Mouse (Mus musculus) heart, embryonic 10.5 days (tissue): ENCODE data around the gene Rhbdf1. TPM values are rescaled to one million over a fixed set of nuclear protein-coding genes. Genes with fewer than 3 reads are reported as not detected.

Experiments used
- DNase-seq: peaks from one replicate; pipeline ENCODE4 v3.0.0-alpha.2; 2017; ENCODE audit warnings: low spot score
- H3K27ac ChIP-seq: fragments of 300-500 bp; sonication (generic); 2 replicates; pipeline ENCODE4 v1.5.1; 2016; ENCODE audit warnings: mild to moderate bottlenecking
- H3K27me3 ChIP-seq: fragments of 300-500 bp; sonication (generic); 2 replicates; pipeline ENCODE4 v1.6.1; 2016; ENCODE audit warnings: mild to moderate bottlenecking; ENCODE audit not compliant: poor library complexity, insufficient read depth, severe bottlenecking
- H3K36me3 ChIP-seq: fragments of 300-500 bp; sonication (generic); 2 replicates; pipeline ENCODE4 v1.6.1; 2016; ENCODE audit warnings: mild to moderate bottlenecking, moderate library complexity
- H3K4me1 ChIP-seq: fragments of 300-500 bp; sonication (generic); 2 replicates; pipeline ENCODE4 v1.6.1; 2016; ENCODE audit warnings: mild to moderate bottlenecking
- H3K4me3 ChIP-seq: fragments of 300-500 bp; sonication (generic); 2 replicates; pipeline ENCODE4 v1.5.1; 2016; ENCODE audit warnings: mild to moderate bottlenecking, moderate library complexity
- H3K9me3 ChIP-seq: fragments of 300-500 bp; sonication (generic); 2 replicates; pipeline ENCODE4 v1.6.1; 2016; ENCODE audit warnings: mild to moderate bottlenecking, moderate library complexity
- WGBS: fragments of 180-500 bp; shearing (Covaris S2); methylation state at CpG from one replicate; pipeline ENCODE4 v1.1.7; 2016; 5-methylcytosine and 5-hydroxymethylcytosine counted together
- polyA plus RNA-seq: library from polyadenylated mRNA; unstranded; fragments of >200 nt; fragmentation: Nextera tagmentation; extraction: Ambion mirVana; gene quantifications from 2 replicates; pipeline ENCODE4 v1.2.1, GENCODE M21; 2016

Rhbdf1 gene
- 40.8 and 42.4 TPM in 2 replicates for polyA plus RNA-seq

- under 1% methylated on average over 72 of the region's 72 CpGs for WGBS
- Histone ChIP-seq H3K27me3 (0 out of 2 replicates have a peak, but pooled peaks cover 9% of the 10 kb centered on the region), H3K4me1 (peaks cover 77% of the 10 kb centered on the region)
Observed at GRCm38 (mm10) chr11:32221951-32222409, at the start of gene Rhbdf1. Gene Rhbdf1 (minus strand): TSS chr11:32222300.

GRCm38 (mm10) chr11:32271178-32271577 is 49.1 kb upstream of the Rhbdf1 start:
- no peak overlapping the region for H3K4me3 ChIP-seq
- no peaks in the 10 kb centered on the region for H3K9me3 ChIP-seq
- peaks cover 8% of the 10 kb centered on the region for H3K4me1 ChIP-seq
- WGBS, result 45% methylated on average over 4 of the region's 4 CpGs
- H3K27me3 ChIP-seq, result peaks cover 10% of the 10 kb centered on the region
- H3K36me3 ChIP-seq, result no peaks in the 10 kb centered on the region
- peak overlapping the region; percentile 16; the same call in 1 of the 2 replicates for H3K27ac ChIP-seq
- DNase-seq, result no peak

More at GRCm38 (mm10) chr11:32221951-32222409, at the start of gene Rhbdf1:
- DNase-seq, result no peak
- no peaks in the 10 kb centered on the region for H3K9me3 ChIP-seq
- H3K4me3 ChIP-seq, result peak within 1 kb of the TSS; percentile 87
- no peaks in the 10 kb centered on the region; the same call in 1 of the 2 replicates for H3K36me3 ChIP-seq
- peak within 1 kb of the TSS; percentile 97 for H3K27ac ChIP-seq

DNA sequence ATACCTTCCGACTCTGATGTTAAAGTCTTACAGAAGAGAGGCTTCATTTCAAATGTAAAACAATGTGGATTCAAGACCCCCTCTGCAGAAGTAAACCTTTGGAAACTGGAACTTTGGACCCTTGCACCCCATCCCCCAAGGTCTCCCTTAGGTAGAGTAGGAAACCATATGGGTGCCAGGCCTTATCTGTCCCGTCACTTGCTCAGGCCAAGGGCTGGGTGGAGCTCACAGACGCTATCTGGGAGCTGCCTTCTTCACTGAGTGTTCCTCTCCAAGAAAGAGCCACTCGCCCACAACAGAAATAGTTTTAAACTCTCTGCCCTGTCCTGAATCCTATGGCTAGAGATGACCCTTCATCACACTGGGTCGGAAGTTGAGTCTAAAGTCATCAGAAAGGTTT is 46.9 kb upstream of the Rhbdf1 start:
- no peaks in the 10 kb centered on the region; the same call in none of the 2 replicates for H3K27me3 ChIP-seq
- peak; percentile 88 for DNase-seq
- H3K4me3 ChIP-seq, result no peak overlapping the region
- H3K4me1 ChIP-seq, result peaks cover 13% of the 10 kb centered on the region
- peak overlapping the region; percentile 99; the same call in 1 of the 2 replicates for H3K27ac ChIP-seq
- no peaks in the 10 kb centered on the region for H3K36me3 ChIP-seq
- no peaks in the 10 kb centered on the region for H3K9me3 ChIP-seq
- WGBS, result 56% methylated on average over 5 of the region's 5 CpGs

DNA sequence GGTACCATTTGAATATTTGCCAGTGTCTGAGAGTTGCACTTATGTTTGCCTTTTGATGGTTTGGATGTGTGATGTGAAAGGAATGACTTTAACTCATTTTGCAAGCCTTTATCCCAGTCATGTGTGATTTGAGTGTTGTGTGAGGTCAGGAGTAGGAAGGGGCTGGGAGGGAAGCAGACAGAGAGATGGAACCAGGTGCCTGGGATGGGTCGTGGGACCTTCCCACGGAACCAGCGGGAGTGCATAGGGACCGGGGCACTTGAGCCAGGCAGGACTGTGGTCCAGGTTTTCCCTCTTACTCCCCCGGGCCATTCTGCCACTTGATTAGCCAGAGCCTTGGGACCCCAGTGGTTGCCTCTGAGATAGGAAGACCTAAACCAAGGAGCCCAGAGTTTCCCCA is 45.9 kb upstream of the Rhbdf1 start:
- WGBS, result 25% methylated on average over 5 of the region's 5 CpGs
- Histone ChIP-seq H3K27me3 (no peaks in the 10 kb centered on the region; the same call in none of the 2 replicates), H3K27ac (peak overlapping the region; percentile 99), H3K4me1 (peaks cover 14% of the 10 kb centered on the region), H3K4me3 (peak overlapping the region; percentile 93), H3K36me3 (no peaks in the 10 kb centered on the region), H3K9me3 (no peaks in the 10 kb centered on the region)
- no peak for DNase-seq

- under 1% methylated on average over 54 of the region's 54 CpGs for WGBS
- H3K4me3 ChIP-seq, result peak within 1 kb of the TSS; percentile 93
Observed at GRCm38 (mm10) chr11:32267188-32267884, 45.2 kb upstream of the Rhbdf1 start, which contains the start of gene Nprl3. Gene Nprl3 (minus strand): TSS chr11:32267707.

GRCm38 (mm10) chr11:32266776-32267175 is 44.7 kb upstream of the Rhbdf1 start:
- DNase-seq, result no peak
- 38% methylated on average over 6 of the region's 6 CpGs for WGBS

More at GRCm38 (mm10) chr11:32267188-32267884, 45.2 kb upstream of the Rhbdf1 start, which contains the start of gene Nprl3:
- peaks cover 6% of the 10 kb centered on the region for H3K36me3 ChIP-seq
- H3K4me1 ChIP-seq, result peaks cover 20% of the 10 kb centered on the region
- no peaks in the 10 kb centered on the region; the same call in none of the 2 replicates for H3K27me3 ChIP-seq
- peak within 1 kb of the TSS; percentile 99 for H3K27ac ChIP-seq
- H3K9me3 ChIP-seq, result no peaks in the 10 kb centered on the region
- DNase-seq, result peak; percentile 96

GRCm38 (mm10) chr11:32266194-32266593 is 44.1 kb upstream of the Rhbdf1 start:
- no peaks in the 10 kb centered on the region for H3K9me3 ChIP-seq
- no peak overlapping the region for H3K4me3 ChIP-seq
- peaks cover 9% of the 10 kb centered on the region for H3K36me3 ChIP-seq
- peak overlapping the region; percentile 56 for H3K27ac ChIP-seq
- WGBS, result 89% methylated on average over 6 of the region's 6 CpGs
- H3K4me1 ChIP-seq, result peaks cover 20% of the 10 kb centered on the region
- no peaks in the 10 kb centered on the region; the same call in none of the 2 replicates for H3K27me3 ChIP-seq
- peak; percentile 66 for DNase-seq

More at GRCm38 (mm10) chr11:32266776-32267175, 44.7 kb upstream of the Rhbdf1 start:
- peaks cover 8% of the 10 kb centered on the region for H3K36me3 ChIP-seq
- H3K9me3 ChIP-seq, result no peaks in the 10 kb centered on the region
- no peaks in the 10 kb centered on the region; the same call in none of the 2 replicates for H3K27me3 ChIP-seq
- peaks cover 20% of the 10 kb centered on the region for H3K4me1 ChIP-seq
- peak overlapping the region; percentile 99 for H3K27ac ChIP-seq
- H3K4me3 ChIP-seq, result peak overlapping the region; percentile 93

GRCm38 (mm10) chr11:32265117-32265738 is 43.1 kb upstream of the Rhbdf1 start:
- H3K27ac ChIP-seq, result peak overlapping the region; percentile 75

DNA sequence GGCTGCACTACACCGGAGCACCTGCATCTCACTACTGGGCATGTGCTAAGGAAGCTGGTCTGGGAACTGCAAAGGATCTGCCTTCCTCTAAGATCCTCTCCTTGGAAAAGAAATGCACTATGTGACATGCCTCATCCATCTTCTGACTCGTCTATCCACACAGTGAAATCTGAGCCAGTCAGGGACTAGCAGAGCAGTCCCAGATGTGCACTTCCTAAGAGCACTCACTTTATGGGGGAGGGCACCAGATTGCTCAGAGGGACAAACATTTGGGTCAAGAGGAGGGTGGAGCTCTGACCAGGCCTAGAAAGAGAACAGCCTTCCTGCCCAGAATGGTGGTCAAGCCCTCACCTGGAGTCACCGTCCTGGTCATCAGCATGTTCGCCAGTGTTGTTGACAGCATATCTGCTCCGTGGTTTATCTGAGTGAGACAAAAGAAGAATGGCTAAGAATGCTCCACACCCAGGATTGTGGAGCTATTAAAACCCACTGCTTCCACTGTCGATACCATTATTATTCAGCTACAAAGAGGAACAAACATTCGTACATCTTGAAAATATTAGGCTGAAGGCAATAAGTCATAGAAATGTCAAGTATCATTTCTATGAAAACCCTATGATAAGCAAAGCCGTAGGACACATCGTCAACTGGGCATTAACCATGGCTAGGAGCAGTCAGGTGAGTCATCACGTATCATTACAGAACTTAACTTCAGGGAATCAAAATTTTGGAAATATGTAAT is 40.7 kb upstream of the Rhbdf1 start:
- Histone ChIP-seq H3K9me3 (no peaks in the 10 kb centered on the region), H3K27ac (peak overlapping the region; percentile 52; the same call in 1 of the 2 replicates), H3K27me3 (no peaks in the 10 kb centered on the region), H3K4me1 (peaks cover 15% of the 10 kb centered on the region), H3K4me3 (no peak overlapping the region), H3K36me3 (peaks cover 20% of the 10 kb centered on the region)
- DNase-seq, result no peak
- WGBS, result 69% methylated on average over 10 of the region's 10 CpGs

More at GRCm38 (mm10) chr11:32265117-32265738, 43.1 kb upstream of the Rhbdf1 start:
- 80% methylated on average over 3 of the region's 3 CpGs for WGBS
- Histone ChIP-seq H3K4me1 (peaks cover 20% of the 10 kb centered on the region), H3K27me3 (no peaks in the 10 kb centered on the region; the same call in 1 of the 2 replicates), H3K4me3 (no peak overlapping the region), H3K36me3 (peaks cover 18% of the 10 kb centered on the region), H3K9me3 (no peaks in the 10 kb centered on the region)
- no peak for DNase-seq

GRCm38 (mm10) chr11:32256566-32256965 is 34.5 kb upstream of the Rhbdf1 start:
- Histone ChIP-seq H3K27me3 (no peaks in the 10 kb centered on the region), H3K9me3 (no peaks in the 10 kb centered on the region), H3K4me1 (0 out of 2 replicates have a peak, but pooled peaks cover 2% of the 10 kb centered on the region), H3K27ac (peak overlapping the region; percentile 77), H3K4me3 (no peak overlapping the region), H3K36me3 (peaks cover 54% of the 10 kb centered on the region; the same call in 1 of the 2 replicates)
- 80% methylated on average over 3 of the region's 3 CpGs for WGBS
- DNase-seq, result no peak

GRCm38 (mm10) chr11:32256146-32256545 is 34.0 kb upstream of the Rhbdf1 start:
- Histone ChIP-seq H3K4me1 (0 out of 2 replicates have a peak, but pooled peaks cover 2% of the 10 kb centered on the region), H3K27ac (peak overlapping the region; percentile 77), H3K9me3 (no peaks in the 10 kb centered on the region), H3K4me3 (no peak overlapping the region), H3K36me3 (peaks cover 56% of the 10 kb centered on the region; the same call in 1 of the 2 replicates), H3K27me3 (no peaks in the 10 kb centered on the region)
- peak; percentile 92 for DNase-seq
- 75% methylated on average over 1 of the region's 1 CpGs for WGBS

DNA sequence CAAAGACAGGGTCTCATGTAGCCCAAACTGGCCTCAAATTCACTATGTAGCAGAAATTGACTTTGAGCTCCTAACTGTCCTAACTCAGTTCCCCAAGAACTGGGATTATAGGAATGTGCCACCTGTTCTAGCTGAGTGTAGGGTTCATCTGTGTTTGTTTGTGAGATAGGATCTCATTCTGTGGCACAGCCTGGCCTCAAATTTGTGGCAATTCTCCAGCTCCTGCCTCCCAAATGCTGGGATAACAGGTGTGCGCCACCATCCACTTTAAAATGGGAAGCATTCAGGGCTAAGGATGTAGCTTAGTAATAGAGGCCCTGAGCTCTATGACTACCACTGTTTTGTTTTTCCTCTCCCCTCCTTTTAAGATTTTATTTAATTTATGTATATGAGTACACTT is 31.0 kb upstream of the Rhbdf1 start:
- H3K9me3 ChIP-seq, result no peaks in the 10 kb centered on the region
- DNase-seq, result no peak
- 95% methylated on average over 1 of the region's 1 CpGs for WGBS
- H3K36me3 ChIP-seq, result peaks cover 63% of the 10 kb centered on the region
- H3K27ac ChIP-seq, result no peak overlapping the region; the same call in 1 of the 2 replicates
- no peaks in the 10 kb centered on the region for H3K27me3 ChIP-seq
- H3K4me3 ChIP-seq, result no peak overlapping the region
- 0 out of 2 replicates have a peak, but pooled peaks cover 2% of the 10 kb centered on the region for H3K4me1 ChIP-seq
